Mouse (Mus musculus) ZHBTc4 (cell line): ENCODE measurements around the gene Tmem191c.

ENCODE experiments used
- DNase-seq: peaks from one replicate; pipeline ENCODE4 v3.0.0-alpha.2; 2011; ENCODE audit warnings: low read depth, low spot score

The Tmem191c gene

DNA sequence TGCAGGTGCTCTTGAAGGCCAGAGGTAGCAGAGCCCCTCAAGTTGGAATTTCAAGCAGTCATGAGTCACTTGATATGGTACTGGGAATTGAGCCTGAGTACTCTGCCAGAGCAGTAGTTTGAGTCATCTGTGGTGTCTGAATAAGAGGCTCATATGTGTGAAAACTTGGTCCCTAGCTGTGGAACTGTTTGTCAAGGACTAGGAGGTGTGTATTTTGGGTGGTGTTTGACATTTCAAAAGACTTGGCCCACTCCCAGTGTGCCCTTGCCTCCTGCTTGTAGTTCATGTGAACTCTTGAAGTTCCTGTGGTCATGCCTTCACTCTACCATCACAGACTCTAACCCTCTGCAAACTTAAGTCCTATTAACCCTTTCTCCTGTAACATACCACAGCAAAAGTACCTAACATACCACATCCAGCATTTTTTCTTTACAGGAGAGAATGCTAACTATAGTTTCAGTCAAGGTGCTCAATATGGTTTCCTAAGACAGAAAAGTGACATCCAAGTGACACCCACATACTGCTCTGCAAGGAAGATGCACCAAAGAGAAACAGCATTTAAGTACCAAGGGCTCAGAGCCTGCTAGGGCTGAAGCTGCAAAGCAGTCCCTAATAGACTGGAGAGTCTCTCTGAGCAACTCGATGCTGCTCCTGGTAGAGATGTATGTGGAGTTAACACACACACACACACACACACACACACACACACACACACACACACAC is 54.1 kb downstream of the Tmem191c start:
- no peak for DNase-seq

DNA sequence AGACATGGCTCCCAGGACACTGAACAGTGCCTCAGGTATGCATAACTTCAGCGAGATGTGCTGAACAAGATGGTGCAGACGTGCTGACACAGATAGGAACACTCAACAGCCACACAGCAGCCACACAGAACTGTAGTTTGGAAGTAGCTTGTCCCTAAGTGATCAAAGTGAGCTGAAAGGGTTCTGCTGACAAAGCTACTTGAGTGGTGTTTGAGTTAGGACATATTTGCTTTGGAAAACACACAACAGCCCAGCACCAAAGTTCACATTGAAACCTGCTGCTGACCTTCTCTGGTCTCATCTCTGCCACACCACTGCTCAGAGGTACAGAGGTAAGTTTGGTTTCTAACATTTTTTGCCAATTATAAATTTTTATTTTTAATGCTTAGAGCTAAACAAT is 55.2 kb downstream of the Tmem191c start, which contains the start of gene Serpind1:
Gene Serpind1, plus strand, starts transcription at position 256 of the 400 bp plus-strand sequence.
- no peak for DNase-seq

DNA sequence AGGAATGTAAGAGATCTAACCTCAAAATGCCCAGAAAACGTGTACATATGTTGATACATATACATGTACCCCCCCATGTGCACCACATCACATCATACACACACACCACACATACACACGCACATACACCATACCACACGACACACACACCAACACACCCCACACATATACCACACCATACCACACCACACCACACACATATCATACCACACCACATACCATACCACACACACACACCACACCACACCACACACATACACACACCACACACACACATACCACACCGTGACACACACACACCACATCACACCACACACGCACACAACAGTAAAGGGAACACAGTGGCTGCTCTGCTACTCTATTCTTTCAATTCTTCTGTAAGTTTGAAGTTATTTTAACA is 56.0 kb downstream of the Tmem191c start:
- DNase-seq = no peak
